ENCODE assay signal across 8 mouse cellular contexts in genomic region chr9:14075452-14075851, GRCm38 (mm10).
DNase-seq lines count a peak whose midpoint lies in the region; ATAC-seq lines count a peak whose summit lies in the region.

No protein-coding gene starts in this region.

- no peak overlapping the region for H3K9ac ChIP-seq in neural tube, embryonic 12.5 days
- H3K9ac ChIP-seq in neural tube, embryonic 13.5 days: no peak overlapping the region

- no peaks in the 10 kb centered on the region for H3K27me3 ChIP-seq in neural tube, embryonic 12.5 days (replicated peaks)
- H3K27me3 ChIP-seq in neural tube, embryonic 13.5 days: no peaks in the 10 kb centered on the region

- H3K4me1 ChIP-seq in neural tube, embryonic 12.5 days: no peaks in the 10 kb centered on the region
- H3K4me1 ChIP-seq in neural tube, embryonic 13.5 days (replicated peaks): peaks cover 6% of the 10 kb centered on the region

- peak; percentile 87 for ATAC-seq in neural tube, embryonic 12.5 days (ENCODE audit: low FRiP score, low read depth)
- ATAC-seq in neural tube, embryonic 13.5 days (ENCODE audit: low read depth): peak; percentile 96

- 64% methylated on average over 4 of the region's 4 CpGs for WGBS in neural tube, embryonic 12.5 days
- 33% methylated on average over 4 of the region's 4 CpGs for WGBS in neural tube, embryonic 13.5 days

- DNase-seq in neural tube, embryonic 10.5 days (ENCODE audit: extremely low spot score, low spot score): no peak
- DNase-seq in cerebellum, adult 8-10 months: peak; percentile 50
- peak; percentile 67 for DNase-seq in heart, adult 8-10 months (ENCODE audit: low spot score)
- DNase-seq in layer of hippocampus, adult 18-20 months (ENCODE audit: low spot score in 2 of 2): peak; percentile 8 to 60
- DNase-seq in spleen, postnatal 4 days (ENCODE audit: low spot score in 2 of 2): no peak
- no peak for DNase-seq in urinary bladder, postnatal 25 days (ENCODE audit: low spot score)

- H3K4me2 ChIP-seq in neural tube, embryonic 12.5 days (replicated peaks): no peak overlapping the region
- H3K4me2 ChIP-seq in neural tube, embryonic 13.5 days: no peak overlapping the region

- no peaks in the 10 kb centered on the region for H3K36me3 ChIP-seq in neural tube, embryonic 12.5 days
- no peaks in the 10 kb centered on the region for H3K36me3 ChIP-seq in neural tube, embryonic 13.5 days

- no peaks in the 10 kb centered on the region for H3K9me3 ChIP-seq in neural tube, embryonic 12.5 days
- H3K9me3 ChIP-seq in neural tube, embryonic 13.5 days: no peaks in the 10 kb centered on the region

- no peak overlapping the region for H3K27ac ChIP-seq in neural tube, embryonic 12.5 days
- H3K27ac ChIP-seq in neural tube, embryonic 13.5 days (replicated peaks): no peak overlapping the region

- no peak overlapping the region for H3K4me3 ChIP-seq in neural tube, embryonic 12.5 days
- no peak overlapping the region for H3K4me3 ChIP-seq in neural tube, embryonic 13.5 days

Comparison
In these comparisons a context has a peak if more than half of its experiments do, and no peak if none do; other contexts are left out.
1. DNase-seq: peak in cerebellum, adult 8-10 months (single experiment), heart, adult 8-10 months (single experiment) and layer of hippocampus, adult 18-20 months (2 of 2); none in neural tube, embryonic 10.5 days (single experiment), spleen, postnatal 4 days (0 of 2) and urinary bladder, postnatal 25 days (single experiment).